Mouse (Mus musculus) cortical plate, adult 2 months (tissue): ENCODE results near the gene Pom121. TPM values are rescaled to one million over a fixed set of nuclear protein-coding genes. Genes with fewer than 3 reads are reported as not detected.

Experiments used
- H3K27ac ChIP-seq: fragments of 200-500 bp; 2 replicates; pipeline ENCODE4 v1.5.1; 2012; ENCODE audit warnings: low read length, control low read depth, inconsistent platforms; ENCODE audit not compliant: insufficient read depth
- H3K4me1 ChIP-seq: fragments of 200-500 bp; 2 replicates; pipeline ENCODE4 v1.6.1; 2011; ENCODE audit warnings: low read length; ENCODE audit not compliant: control insufficient read depth, insufficient read depth
- H3K4me3 ChIP-seq: fragments of 200-500 bp; 2 replicates; pipeline ENCODE4 v1.5.1; 2011; ENCODE audit warnings: mild to moderate bottlenecking, low read length, control low read depth; ENCODE audit not compliant: insufficient read depth
- CTCF ChIP-seq: fragments of 200-500 bp; IDR thresholded peaks from 2 replicates; pipeline ENCODE4 v1.5.1; 2011; ENCODE audit warnings: mild to moderate bottlenecking, control low read depth, low read length; ENCODE audit not compliant: insufficient read depth; ENCODE audit errors: extremely low read depth
- POLR2A ChIP-seq: fragments of 200-500 bp; IDR thresholded peaks from 2 replicates; pipeline ENCODE4 v1.6.1; 2011; ENCODE audit warnings: mild to moderate bottlenecking, low read length, control low read depth; ENCODE audit not compliant: insufficient read depth; ENCODE audit errors: extremely low read depth
- polyA plus RNA-seq: library from polyadenylated mRNA; depleted of rRNA; stranded (reverse); fragments of >200 nt; gene quantifications from 2 replicates; pipeline ENCODE4 v1.2.3, GENCODE M21; 2012; rRNA removed

Pom121 gene
- 26.6 and 26.9 TPM in 2 replicates for polyA plus RNA-seq

GRCm38 (mm10) chr5:135394004-135394823, at the start of gene Pom121:
Gene Pom121 (minus strand): TSS chr5:135394546.
- TF ChIP-seq CTCF (no peak), POLR2A (peak; percentile 22; the same call in 1 of the 2 replicates)
- Histone ChIP-seq H3K4me1 (no peaks in the 10 kb centered on the region; the same call in 1 of the 2 replicates), H3K4me3 (peak within 1 kb of the TSS; percentile 51), H3K27ac (peak within 1 kb of the TSS; percentile 73; the same call in 1 of the 2 replicates)

- Histone ChIP-seq H3K27ac (no peak overlapping the region), H3K4me1 (no peaks in the 10 kb centered on the region), H3K4me3 (no peak overlapping the region)
- TF ChIP-seq CTCF (no peak), POLR2A (no peak)
These were observed 48.1 kb upstream of the Pom121 start for GRCm38 (mm10) chr5:135442430-135442829.

GRCm38 (mm10) chr5:135435039-135435438, 40.7 kb upstream of the Pom121 start:
- Histone ChIP-seq H3K4me1 (no peaks in the 10 kb centered on the region), H3K27ac (no peak overlapping the region), H3K4me3 (no peak overlapping the region)
- TF ChIP-seq CTCF (no peak), POLR2A (no peak)

GRCm38 (mm10) chr5:135433861-135434260, 39.5 kb upstream of the Pom121 start:
- TF ChIP-seq POLR2A (no peak), CTCF (no peak)
- Histone ChIP-seq H3K27ac (no peak overlapping the region), H3K4me3 (no peak overlapping the region), H3K4me1 (no peaks in the 10 kb centered on the region)

- TF ChIP-seq CTCF (no peak), POLR2A (no peak)
- Histone ChIP-seq H3K4me3 (no peak overlapping the region), H3K27ac (no peak overlapping the region), H3K4me1 (no peaks in the 10 kb centered on the region)
These were observed 36.8 kb upstream of the Pom121 start for GRCm38 (mm10) chr5:135431111-135431510.

GRCm38 (mm10) chr5:135428786-135429185, 34.4 kb upstream of the Pom121 start:
- H3K4me3 ChIP-seq = no peak overlapping the region
- H3K4me1 ChIP-seq = no peaks in the 10 kb centered on the region
- H3K27ac ChIP-seq = no peak overlapping the region
- TF ChIP-seq POLR2A = no peak
- TF ChIP-seq CTCF = peak; percentile 43

GRCm38 (mm10) chr5:135410266-135410665, 15.9 kb upstream of the Pom121 start:
- no peak overlapping the region for H3K4me3 ChIP-seq
- H3K4me1 ChIP-seq = no peaks in the 10 kb centered on the region
- no peak overlapping the region for H3K27ac ChIP-seq
- TF ChIP-seq CTCF = no peak
- TF ChIP-seq POLR2A = no peak

- Histone ChIP-seq H3K4me1 (no peaks in the 10 kb centered on the region), H3K4me3 (no peak overlapping the region), H3K27ac (no peak overlapping the region)
- TF ChIP-seq CTCF = no peak
- no peak for TF ChIP-seq POLR2A
These were observed 13.8 kb upstream of the Pom121 start for GRCm38 (mm10) chr5:135408114-135408513.

- TF ChIP-seq POLR2A (no peak), CTCF (no peak)
- H3K27ac ChIP-seq = no peak overlapping the region
- H3K4me1 ChIP-seq = no peaks in the 10 kb centered on the region
- H3K4me3 ChIP-seq = no peak overlapping the region
These were observed 11.1 kb upstream of the Pom121 start for GRCm38 (mm10) chr5:135405437-135405836.

GRCm38 (mm10) chr5:135404623-135405022, 10.3 kb upstream of the Pom121 start:
- H3K27ac ChIP-seq = no peak overlapping the region
- no peaks in the 10 kb centered on the region for H3K4me1 ChIP-seq
- TF ChIP-seq POLR2A = peak; percentile 41; the same call in 1 of the 2 replicates
- no peak for TF ChIP-seq CTCF
- no peak overlapping the region for H3K4me3 ChIP-seq
